Mouse (Mus musculus) embryo, embryonic 11 days (tissue): ENCODE measurements around the gene Zbtb20.

Experiments
- DNase-seq: peaks from one replicate; pipeline ENCODE4 v3.0.0-alpha.2; 2015

The Zbtb20 gene

GRCm38 (mm10) chr16:43497093-43497492 is 621.4 kb downstream of the Zbtb20 start:
- DNase-seq, result no peak

- no peak for DNase-seq
Observed at GRCm38 (mm10) chr16:43500132-43500853, 624.6 kb downstream of the Zbtb20 start.

DNA sequence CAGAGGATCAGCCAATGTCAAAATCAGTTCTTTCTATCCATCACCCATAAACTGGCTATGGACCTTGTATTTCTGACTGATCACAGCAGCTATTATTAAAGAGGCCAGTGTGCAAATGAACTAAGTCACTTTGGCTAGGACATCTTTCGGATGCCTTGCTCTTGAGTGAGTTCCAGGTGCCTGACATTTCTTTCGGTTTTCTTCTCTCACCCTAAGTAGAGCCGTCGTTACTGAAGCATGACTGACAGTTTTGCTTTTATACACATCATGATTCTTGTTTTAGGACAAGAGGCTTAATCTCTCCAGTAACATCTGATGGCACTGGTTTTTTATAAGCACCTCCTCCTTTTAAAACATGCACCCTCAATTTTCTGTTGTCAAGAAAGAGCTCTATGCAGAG is 625.6 kb downstream of the Zbtb20 start:
- no peak for DNase-seq

GRCm38 (mm10) chr16:43502339-43503009 is 626.8 kb downstream of the Zbtb20 start:
- DNase-seq, result no peak

DNA sequence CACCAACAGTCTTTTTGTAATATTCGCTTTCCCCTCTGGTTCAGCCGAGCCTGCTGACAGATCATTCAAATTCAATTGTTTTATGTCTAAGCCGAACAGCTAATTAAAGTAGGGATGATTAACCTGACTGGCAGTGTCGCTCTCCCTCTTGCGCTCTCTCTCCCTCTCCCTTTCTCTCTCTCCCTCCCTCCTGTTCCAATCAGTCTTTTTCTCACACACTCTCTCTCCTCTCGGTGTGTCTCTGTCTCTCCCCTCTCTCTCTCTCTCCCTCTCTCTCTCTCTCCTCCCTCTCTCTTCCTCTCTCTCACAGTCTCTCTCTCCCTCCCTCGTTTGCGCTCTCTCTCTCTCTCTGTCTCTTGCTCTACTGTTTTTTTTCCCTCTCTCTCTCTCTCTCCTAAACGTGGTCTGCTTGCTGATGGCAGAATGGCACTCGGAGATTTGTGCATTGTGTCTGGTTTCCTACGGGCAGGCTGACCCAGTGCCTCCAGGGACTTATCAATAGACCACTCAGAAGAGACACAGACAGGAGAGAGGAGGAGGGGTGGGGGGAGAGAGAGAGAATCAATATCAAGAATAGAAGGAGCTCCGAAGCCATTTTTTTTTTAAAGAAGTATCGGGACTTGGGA is 627.4 kb downstream of the Zbtb20 start:
- peak; percentile 79 for DNase-seq

DNA sequence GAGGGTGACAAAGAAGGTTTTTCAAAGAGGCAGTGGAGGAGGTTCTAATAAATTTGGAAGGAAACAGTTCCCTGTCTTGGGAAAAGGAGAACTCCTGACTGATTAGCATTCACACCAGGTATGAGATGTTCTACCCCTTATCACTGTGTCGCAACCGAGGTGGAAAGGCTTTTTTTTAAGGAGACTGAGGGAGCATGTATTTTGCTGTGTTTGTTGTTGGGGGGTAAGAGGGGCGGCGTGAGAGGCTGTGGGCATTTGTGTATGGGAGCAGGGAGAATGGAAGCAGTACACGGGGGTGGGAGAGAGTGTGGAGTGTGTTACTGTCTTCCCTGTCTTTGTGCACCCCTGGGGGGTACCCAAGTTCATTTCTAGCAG is 627.9 kb downstream of the Zbtb20 start:
- peak; percentile 23 for DNase-seq

DNA sequence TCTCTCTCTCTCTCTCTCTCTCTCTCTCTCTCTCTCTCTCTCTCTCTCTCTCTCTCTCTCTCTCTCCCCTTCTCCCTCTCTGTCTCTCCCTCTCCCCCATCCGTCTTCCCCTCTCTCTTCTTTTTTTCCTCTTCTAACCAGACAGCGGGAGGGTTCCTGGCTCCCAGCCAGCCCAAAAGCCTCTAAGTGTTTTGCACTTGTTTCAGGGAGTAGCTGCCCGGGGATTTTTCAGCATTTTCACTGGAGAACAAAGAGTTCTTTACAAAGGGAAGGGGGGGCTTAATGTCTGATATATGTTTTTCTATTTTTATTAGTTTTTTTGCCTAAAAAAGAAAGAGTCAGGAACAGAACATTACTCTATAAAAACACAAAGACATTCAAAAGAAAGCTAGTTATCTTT is 628.5 kb downstream of the Zbtb20 start:
- peak; percentile 72 for DNase-seq

- DNase-seq, result no peak
Observed at GRCm38 (mm10) chr16:43504556-43504955, 628.9 kb downstream of the Zbtb20 start.

- peak; percentile 40 for DNase-seq
Observed at GRCm38 (mm10) chr16:43505314-43505950, 629.8 kb downstream of the Zbtb20 start.

GRCm38 (mm10) chr16:43506189-43506751 is 630.6 kb downstream of the Zbtb20 start:
- DNase-seq, result peak; percentile 25

GRCm38 (mm10) chr16:43506771-43507405 is 631.2 kb downstream of the Zbtb20 start:
- DNase-seq, result peak; percentile 42

- no peak for DNase-seq
Observed at GRCm38 (mm10) chr16:43508166-43508998, 632.7 kb downstream of the Zbtb20 start.

- no peak for DNase-seq
Observed at GRCm38 (mm10) chr16:43510516-43510915, 634.8 kb downstream of the Zbtb20 start.

- no peak for DNase-seq
Observed at GRCm38 (mm10) chr16:43511531-43511930, 635.9 kb downstream of the Zbtb20 start.

DNA sequence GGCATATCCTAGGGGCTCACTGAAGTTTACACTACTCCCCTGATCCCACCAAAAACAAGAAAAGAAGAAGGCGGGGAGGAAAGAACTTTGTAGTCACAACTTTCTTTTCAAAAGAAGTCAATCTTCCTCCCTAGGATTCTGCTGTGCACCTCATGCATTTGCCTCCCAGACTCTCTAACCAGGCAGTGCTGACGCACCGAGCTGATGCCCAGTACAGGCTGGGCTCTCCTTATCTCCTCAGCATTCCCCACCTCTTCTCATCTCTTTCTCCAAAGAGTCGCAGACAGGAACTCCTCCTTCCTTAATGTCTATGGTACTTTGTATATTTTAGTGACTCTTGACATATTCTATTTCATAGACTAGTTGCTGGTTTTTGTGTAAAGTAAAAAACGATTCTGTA is 638.3 kb downstream of the Zbtb20 start:
- DNase-seq, result no peak

GRCm38 (mm10) chr16:43515538-43515937 is 639.9 kb downstream of the Zbtb20 start:
- no peak for DNase-seq

GRCm38 (mm10) chr16:43520274-43520673 is 644.6 kb downstream of the Zbtb20 start:
- no peak for DNase-seq

DNA sequence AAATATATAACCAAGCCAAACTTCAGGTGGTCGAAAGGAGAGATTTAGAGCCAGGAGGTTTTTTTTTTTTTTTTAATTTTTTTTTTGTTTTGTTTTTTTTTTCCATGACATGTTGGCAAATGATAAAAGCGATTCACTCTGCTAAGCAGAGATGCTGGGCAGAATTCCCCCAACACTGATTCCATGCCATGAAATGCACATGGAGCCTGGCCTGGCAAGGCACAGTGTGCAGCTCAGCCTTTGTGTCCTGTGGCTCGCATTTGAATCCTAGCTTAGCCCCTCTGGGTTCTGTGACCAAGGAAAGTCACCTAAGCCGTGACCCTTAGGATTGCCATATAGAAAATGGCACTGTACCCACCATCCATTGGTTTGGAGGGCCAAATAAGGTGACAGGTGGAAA is 646.8 kb downstream of the Zbtb20 start:
- DNase-seq, result no peak

DNA sequence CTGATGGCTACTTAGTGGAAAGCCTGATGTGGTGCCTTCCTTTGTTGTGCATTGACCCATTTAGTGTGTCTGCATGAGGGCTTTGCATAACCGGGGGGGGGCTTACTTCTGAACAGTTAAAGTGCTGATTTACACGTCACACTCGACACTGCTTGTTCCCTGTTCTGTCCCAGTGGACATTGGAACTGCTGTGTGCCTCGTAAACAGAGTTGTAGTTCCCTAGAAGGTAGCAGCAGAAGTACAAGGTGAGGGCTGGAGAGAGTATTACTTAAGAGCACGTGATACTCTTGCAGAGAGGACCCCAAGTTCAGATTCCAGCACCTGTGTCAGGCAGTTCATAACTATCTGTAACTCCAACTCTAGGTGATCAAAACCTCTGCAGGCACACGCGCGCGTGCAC is 648.5 kb downstream of the Zbtb20 start:
- DNase-seq, result no peak

DNA sequence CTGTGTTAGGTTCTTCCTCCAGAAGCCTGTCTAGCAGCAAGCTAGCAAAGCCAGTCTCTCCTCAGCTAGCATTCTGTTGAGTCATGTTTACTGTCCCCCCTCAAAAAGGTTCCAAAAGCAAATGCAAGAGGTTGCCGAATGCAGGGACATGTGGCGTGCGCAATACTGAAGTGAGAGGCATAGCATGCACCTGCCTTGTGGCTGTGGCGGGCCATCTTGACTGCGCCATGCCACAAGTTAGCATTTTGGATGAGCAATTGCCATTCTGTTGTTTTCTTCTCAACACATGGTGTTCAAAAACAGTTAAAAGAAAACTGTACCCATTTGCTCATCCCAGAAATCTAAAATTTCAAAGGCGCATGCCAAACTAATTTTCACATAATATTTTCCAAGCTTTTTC is 649.9 kb downstream of the Zbtb20 start:
- no peak for DNase-seq

- no peak for DNase-seq
Observed at GRCm38 (mm10) chr16:43528300-43528699, 652.6 kb downstream of the Zbtb20 start.

DNA sequence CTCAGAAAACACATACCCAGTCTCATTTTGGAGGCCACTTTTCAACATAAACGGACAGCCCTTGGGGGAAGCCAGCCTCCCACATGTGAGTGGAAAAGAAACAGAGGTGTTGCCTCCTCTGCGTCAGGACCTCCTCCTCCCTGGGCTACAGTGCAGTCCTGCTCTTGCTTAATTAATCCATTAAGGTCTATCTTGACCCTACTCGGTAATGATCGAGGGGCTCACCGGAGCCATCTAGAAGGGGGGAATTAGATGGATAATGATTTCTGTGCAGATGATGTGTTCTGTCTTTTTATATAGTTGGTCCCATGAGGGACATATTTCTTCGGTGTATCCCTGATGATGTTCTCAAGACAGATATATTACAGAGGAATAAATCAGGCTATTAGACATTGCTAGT is 655.6 kb downstream of the Zbtb20 start:
- no peak for DNase-seq
